Mouse (Mus musculus) liver, embryonic 14.5 days (tissue): ENCODE measurements around the gene Dpf3.

Experiments used
- CTCF ChIP-seq: IDR thresholded peaks from 2 replicates; pipeline ENCODE4 v1.5.1; 2016; ENCODE audit warnings: antibody characterized with exemption, low read depth, control low read depth
- EP300 ChIP-seq: IDR thresholded peaks from 2 replicates; pipeline ENCODE4 v1.6.1; 2016; ENCODE audit warnings: antibody characterized with exemption, low read depth

GRCm38 (mm10) chr12:83428016-83428415 is 59.5 kb downstream of the Dpf3 start:
- TF ChIP-seq CTCF (no peak), EP300 (no peak)
